Mouse (Mus musculus) olfactory bulb, adult 2 months (tissue): ENCODE measurements around the gene C1qtnf1. TPM values are rescaled to one million over a fixed set of nuclear protein-coding genes. Genes with fewer than 3 reads are reported as not detected.
A peak's percentile ranks its signal among the peaks of the same experiment; 100 is the strongest.

Experiments
- H3K27ac ChIP-seq: fragments of 200-500 bp; 2 replicates; pipeline ENCODE4 v1.5.1; 2012; ENCODE audit warnings: low read depth, low read length; ENCODE audit not compliant: insufficient read depth
- H3K4me1 ChIP-seq: fragments of 200-500 bp; 2 replicates; pipeline ENCODE4 v1.6.1; 2012; ENCODE audit warnings: low read length; ENCODE audit not compliant: control insufficient read depth, insufficient read depth
- H3K4me3 ChIP-seq: fragments of 200-500 bp; 2 replicates; pipeline ENCODE4 v1.5.1; 2012; ENCODE audit warnings: mild to moderate bottlenecking, low read depth, low read length, moderate library complexity; ENCODE audit not compliant: insufficient read depth
- CTCF ChIP-seq: fragments of 200-500 bp; IDR thresholded peaks from 2 replicates; pipeline ENCODE4 v1.5.1; 2012; ENCODE audit warnings: low read depth, mild to moderate bottlenecking, low read length, moderate library complexity; ENCODE audit not compliant: insufficient read depth
- POLR2A ChIP-seq: fragments of 200-500 bp; IDR thresholded peaks from 2 replicates; pipeline ENCODE4 v1.6.1; 2012; ENCODE audit warnings: mild to moderate bottlenecking, low read depth, low read length, moderate library complexity; ENCODE audit not compliant: insufficient read depth
- WGBS: fragments of 180-500 bp; shearing (Covaris S2); methylation state at CpG from one replicate; pipeline ENCODE4 v1.1.7; 2018; 5-methylcytosine and 5-hydroxymethylcytosine counted together
- polyA plus RNA-seq: library from polyadenylated mRNA; stranded (reverse); fragments of >200 nt; gene quantifications from 2 replicates; pipeline ENCODE4 v1.2.4, GENCODE M21; 2012; ENCODE audit warnings: low replicate concordance; ENCODE audit not compliant: missing spikeins, insufficient read depth, insufficient read length

C1qtnf1 gene
- polyA plus RNA-seq, 1 experiment: not detected

DNA sequence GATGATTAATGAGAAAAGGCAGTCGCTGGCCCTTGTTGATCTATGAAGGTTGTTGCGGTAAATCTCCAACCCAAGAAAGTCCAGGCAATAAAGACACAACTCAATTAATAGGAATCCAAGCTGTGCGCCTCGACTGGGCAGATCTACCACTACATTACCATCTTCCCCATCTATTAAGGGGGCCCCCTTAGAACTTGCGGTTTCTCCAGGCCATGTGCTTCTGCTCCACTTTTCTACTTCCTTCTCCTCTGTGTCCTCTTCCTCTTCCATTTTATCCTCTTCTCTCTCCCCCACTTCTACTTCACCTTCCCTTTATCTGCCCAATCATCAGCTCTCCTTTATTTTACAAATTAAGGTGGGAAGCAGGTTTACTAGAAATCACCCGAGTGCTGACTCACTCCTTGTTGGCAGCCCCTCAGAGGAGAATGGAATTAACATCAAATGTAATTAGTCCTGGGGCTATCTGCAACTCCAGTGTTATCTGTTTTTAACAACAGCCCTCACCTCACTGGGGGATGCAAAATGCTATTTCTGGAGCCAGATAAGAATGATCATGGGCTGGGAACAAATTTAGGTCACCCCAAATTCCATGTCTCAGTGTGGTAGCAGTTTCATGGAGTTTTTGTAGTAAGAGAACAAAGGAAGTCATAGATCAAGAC is 46.0 kb downstream of the C1qtnf1 start:
- Histone ChIP-seq H3K4me3 (no peak overlapping the region), H3K4me1 (peaks cover 4% of the 10 kb centered on the region), H3K27ac (no peak overlapping the region)
- no peak for TF ChIP-seq POLR2A
- 82% methylated on average over 6 of the region's 6 CpGs for WGBS

DNA sequence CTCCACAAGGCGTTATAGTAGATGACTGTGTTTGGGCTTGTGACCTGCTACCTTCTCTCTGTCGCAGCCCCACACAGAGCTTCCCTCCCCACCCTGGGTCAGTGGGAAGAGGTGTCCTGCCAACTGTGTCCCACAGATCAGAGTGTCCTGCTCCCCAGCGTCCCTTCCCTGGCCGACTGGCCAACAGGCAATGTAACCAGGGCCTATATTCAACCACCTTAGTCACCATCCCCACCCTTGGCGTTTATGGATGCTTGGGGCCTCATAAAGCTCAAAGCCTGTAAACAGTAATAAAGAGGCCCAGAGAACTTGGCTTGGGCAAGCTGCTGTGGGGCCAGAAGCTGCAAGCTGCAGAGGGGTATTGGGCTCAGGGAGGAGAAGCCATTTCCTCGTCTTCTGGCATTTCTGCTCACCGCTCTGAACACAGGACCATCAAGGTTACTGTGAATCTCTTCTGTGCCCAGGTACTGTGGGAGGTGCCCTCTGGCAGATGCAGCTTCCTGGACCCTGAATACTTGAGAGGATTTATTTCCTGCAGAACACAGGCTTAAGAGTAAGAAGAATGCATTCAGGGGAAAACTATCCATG is 47.6 kb downstream of the C1qtnf1 start:
- no peak for TF ChIP-seq CTCF
- no peak for TF ChIP-seq POLR2A
- Histone ChIP-seq H3K4me3 (no peak overlapping the region), H3K27ac (no peak overlapping the region), H3K4me1 (peaks cover 4% of the 10 kb centered on the region)
- WGBS: 91% methylated on average over 7 of the region's 7 CpGs

DNA sequence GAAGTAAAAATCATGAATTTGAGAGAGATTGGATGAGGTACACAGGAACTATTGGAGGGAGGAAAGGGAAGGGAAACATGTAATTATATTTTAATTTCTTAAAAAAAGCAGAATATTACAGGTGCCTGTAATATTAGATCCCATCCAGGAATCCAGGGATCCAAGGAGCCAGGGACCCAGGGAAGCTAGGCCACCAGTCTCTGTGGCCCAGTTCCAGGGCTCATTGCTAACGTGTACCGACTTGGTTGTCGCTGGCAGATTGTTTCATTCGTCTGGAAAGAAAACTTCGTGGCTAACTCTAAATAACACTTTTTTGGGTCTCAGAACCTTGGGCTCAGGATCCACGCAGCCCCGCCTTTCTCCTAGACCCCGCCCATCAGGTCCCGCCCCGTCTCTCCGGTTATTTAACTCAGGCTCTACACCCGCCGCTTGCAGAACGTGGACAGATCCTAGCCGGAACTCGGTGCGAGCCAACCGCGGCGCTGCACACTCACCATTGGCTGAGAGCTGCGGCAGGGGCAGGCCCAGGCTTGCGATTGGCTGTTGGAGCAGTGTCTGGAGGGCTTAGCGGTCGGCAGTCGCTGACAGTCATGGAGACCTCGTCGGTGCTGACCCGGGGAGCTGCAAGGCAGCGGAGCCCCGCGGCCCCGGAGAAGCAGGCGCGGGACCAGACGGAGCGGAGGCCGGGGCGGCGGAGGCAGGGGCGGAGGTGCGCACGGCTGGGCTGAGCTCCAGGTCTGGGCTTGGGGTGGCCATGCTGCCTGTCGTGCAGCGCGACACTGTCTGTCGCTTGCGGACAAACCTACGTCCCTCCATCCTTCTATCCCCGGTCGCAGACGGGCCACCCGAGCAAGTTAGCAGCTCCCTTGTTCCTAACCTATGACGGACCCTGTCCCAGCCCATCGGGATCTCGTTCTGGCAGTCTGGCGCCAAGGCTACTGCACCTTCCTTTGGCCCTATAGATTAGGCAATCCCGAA is 48.7 kb downstream of the C1qtnf1 start, which contains the start of gene Engase:
Gene Engase, plus strand, starts transcription at position 434 of the 978 bp plus-strand sequence.
- Histone ChIP-seq H3K4me3 (peak within 1 kb of the TSS; percentile 61), H3K4me1 (peaks cover 4% of the 10 kb centered on the region), H3K27ac (no peak within 1 kb of the TSS)
- TF ChIP-seq POLR2A: peak; percentile 89
- no peak for TF ChIP-seq CTCF
- under 1% methylated on average over 57 of the region's 57 CpGs for WGBS

DNA sequence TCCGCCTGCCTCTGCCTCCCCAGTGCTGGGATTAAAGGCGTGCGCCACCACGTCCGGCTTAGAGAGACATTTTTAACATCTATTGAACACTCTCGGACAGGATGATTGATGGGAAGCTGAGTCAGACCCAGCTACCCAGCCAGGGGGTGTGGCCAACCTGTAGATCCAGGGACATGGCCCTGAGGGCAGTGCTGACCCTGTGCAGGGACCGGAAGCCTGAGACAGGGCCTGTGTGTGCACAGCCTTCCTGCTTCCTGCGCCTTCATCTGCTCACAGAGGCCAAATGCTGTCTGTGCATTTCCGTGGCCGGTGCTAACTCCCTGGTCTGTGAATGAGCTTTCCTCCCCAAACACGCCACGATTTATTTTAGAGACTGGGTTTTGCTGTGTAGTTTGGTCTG is 51.8 kb downstream of the C1qtnf1 start:
- TF ChIP-seq POLR2A (no peak), CTCF (no peak)

DNA sequence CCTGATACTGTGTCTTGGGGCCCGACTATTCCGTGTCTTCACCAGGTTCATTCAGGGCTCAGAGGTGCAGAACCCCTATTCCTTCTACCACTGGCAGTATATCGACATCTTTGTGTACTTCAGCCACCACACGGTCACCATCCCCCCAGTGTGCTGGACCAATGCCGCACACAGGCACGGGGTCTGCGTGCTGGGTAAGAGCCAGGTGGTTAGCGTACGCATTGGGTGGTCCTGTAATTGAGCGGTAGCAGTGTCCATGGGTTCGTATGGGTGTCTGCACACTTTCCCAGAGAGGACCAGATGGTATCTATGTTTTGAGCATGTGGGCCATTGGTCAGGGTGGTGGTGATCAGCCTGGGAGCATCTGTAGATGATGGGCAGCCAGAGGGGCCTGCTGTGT is 53.2 kb downstream of the C1qtnf1 start:
- H3K27ac ChIP-seq: no peak overlapping the region
- no peak overlapping the region for H3K4me3 ChIP-seq
- TF ChIP-seq POLR2A (no peak), CTCF (no peak)
- 95% methylated on average over 11 of the region's 11 CpGs for WGBS
- peaks cover 21% of the 10 kb centered on the region for H3K4me1 ChIP-seq

More for the DNA sequence above, 51.8 kb downstream of the C1qtnf1 start:
- peaks cover 7% of the 10 kb centered on the region for H3K4me1 ChIP-seq
- no peak overlapping the region for H3K4me3 ChIP-seq
- H3K27ac ChIP-seq: no peak overlapping the region
- 89% methylated on average over 12 of the region's 12 CpGs for WGBS

DNA sequence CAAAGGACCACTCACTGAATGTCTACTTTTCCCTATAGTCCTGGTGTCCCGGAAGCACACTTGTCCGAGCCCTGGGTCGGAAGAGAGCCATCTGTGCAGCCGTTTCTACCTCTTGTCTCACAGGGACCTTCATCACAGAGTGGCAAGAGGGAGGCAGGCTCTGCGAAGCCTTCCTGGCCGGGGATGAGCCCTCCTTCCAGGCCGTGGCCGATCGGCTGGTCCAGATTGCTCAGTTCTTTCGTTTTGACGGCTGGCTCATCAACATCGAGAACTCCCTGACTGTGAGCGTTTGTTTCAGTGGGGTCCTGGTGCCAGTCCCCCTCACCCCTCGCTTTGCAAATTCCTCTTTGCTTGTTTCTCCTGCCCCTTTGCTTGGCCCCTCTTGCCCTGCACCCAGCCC is 53.7 kb downstream of the C1qtnf1 start:
- Histone ChIP-seq H3K27ac (no peak overlapping the region), H3K4me1 (peaks cover 23% of the 10 kb centered on the region), H3K4me3 (no peak overlapping the region)
- TF ChIP-seq CTCF: no peak
- no peak for TF ChIP-seq POLR2A
- WGBS: 87% methylated on average over 14 of the region's 14 CpGs

DNA sequence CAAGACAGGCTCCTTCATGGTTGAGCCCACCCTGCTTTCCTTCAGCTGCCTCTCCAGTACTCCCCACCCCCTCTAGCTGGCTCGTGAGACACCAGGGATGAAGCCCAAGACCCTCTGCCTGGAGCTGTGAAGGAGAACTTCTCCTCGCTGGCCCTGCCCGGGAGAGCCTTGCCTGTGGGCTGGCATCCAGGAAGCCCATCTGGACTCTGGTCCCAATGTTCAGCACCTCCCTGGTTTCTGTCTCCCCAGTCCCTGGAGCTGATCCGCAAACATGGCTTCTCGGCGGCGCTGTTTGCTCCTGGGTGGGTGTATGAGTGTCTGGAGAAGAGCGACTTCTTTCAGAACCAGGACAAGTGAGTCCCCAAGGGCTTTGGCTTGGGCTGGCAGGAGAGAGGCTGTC is 56.2 kb downstream of the C1qtnf1 start:
- no peak overlapping the region for H3K27ac ChIP-seq
- peaks cover 24% of the 10 kb centered on the region for H3K4me1 ChIP-seq
- TF ChIP-seq POLR2A (no peak), CTCF (no peak)
- 83% methylated on average over 8 of the region's 8 CpGs for WGBS
- H3K4me3 ChIP-seq: no peak overlapping the region

DNA sequence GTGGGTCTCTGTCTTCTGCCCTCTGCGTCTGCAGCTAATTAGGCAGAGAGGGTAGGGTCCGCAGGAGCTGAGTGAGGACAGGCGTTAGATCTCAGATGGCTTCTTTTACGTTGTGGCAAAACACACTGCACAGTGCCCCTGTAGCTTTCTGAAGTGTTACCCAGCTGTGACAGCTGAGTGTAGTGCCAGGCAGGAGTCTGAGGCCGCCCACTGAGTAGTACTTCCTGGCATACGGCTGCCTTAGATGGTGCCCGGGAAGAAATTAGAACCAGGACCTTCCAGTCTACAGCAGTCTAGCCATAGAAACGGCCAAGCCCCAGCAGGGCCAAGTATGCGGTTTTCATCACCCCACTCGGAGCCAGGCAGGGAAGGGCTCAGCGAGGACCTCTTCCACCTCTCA is 57.3 kb downstream of the C1qtnf1 start:
- TF ChIP-seq CTCF (no peak), POLR2A (no peak)
- Histone ChIP-seq H3K4me1 (peaks cover 29% of the 10 kb centered on the region), H3K27ac (no peak overlapping the region), H3K4me3 (no peak overlapping the region)
- WGBS: 47% methylated on average over 11 of the region's 11 CpGs

DNA sequence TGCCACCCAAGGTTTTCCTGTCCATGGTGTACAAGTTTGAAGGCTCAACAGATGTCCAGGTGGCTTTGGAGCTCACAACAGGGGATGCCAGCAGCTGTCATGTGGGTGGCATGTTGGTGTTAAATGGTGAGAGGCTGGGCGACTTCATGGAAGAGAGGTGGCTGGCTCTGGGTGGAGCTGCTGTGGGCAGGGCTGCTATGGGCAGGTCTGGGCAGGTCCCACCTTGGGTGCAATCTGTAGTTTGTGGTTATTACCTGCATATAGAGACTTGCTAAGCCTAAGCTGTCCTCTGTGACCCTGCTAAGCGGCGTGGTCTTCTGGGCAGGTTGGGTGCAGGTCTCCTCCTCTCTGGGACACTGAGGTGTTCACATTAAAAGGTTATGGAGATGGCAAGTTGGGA is 57.8 kb downstream of the C1qtnf1 start:
- H3K27ac ChIP-seq: no peak overlapping the region
- 85% methylated on average over 3 of the region's 3 CpGs for WGBS
- TF ChIP-seq POLR2A (no peak), CTCF (no peak)
- no peak overlapping the region for H3K4me3 ChIP-seq
- peaks cover 34% of the 10 kb centered on the region for H3K4me1 ChIP-seq
